Mouse (Mus musculus) limb, embryonic 14.5 days (tissue): ENCODE measurements around the gene Dync1li1. TPM values are rescaled to one million over a fixed set of nuclear protein-coding genes. Genes with fewer than 3 reads are reported as not detected.
"Not testable (repeated sequence)": the region's sequence is repeated elsewhere in the genome, so short reads cannot be mapped to it uniquely, and the experiment has no call there.

Experiments
- ATAC-seq: fragments of 200-750 bp; cut with Nextera tagmentation; 2 replicates; pipeline ENCODE4 v1.8.0; 2017; ENCODE audit warnings: low read depth, moderate number of reproducible peaks, moderate TSS enrichment; ENCODE audit not compliant: low FRiP score
- DNase-seq: peaks from one replicate; pipeline ENCODE4 v3.0.0-alpha.2; 2015; ENCODE audit warnings: low spot score
- H3K27ac ChIP-seq: fragments of 300-500 bp; sonication (generic); replicated peaks from 2 replicates; pipeline ENCODE4 v1.5.1; 2014; ENCODE audit warnings: low read depth, mild to moderate bottlenecking, low read length, moderate library complexity, mixed read lengths
- H3K27me3 ChIP-seq: fragments of 300-500 bp; sonication (generic); 2 replicates; pipeline ENCODE4 v1.6.1; 2014; ENCODE audit warnings: low read length, mixed read lengths; ENCODE audit not compliant: control insufficient read depth, insufficient read depth
- H3K36me3 ChIP-seq: fragments of 300-500 bp; sonication (generic); 2 replicates; pipeline ENCODE4 v1.6.1; 2014; ENCODE audit warnings: mild to moderate bottlenecking, low read length, moderate library complexity, mixed read lengths; ENCODE audit not compliant: control insufficient read depth, insufficient read depth
- H3K4me1 ChIP-seq: fragments of 300-500 bp; sonication (generic); 2 replicates; pipeline ENCODE4 v1.6.1; 2014; ENCODE audit warnings: antibody characterized with exemption, low read length, mixed read lengths; ENCODE audit not compliant: control insufficient read depth, insufficient read depth
- H3K4me2 ChIP-seq: fragments of 300-500 bp; sonication (generic); replicated peaks from 2 replicates; pipeline ENCODE4 v1.6.1; 2014; ENCODE audit warnings: low read depth, mild to moderate bottlenecking, low read length, moderate library complexity; ENCODE audit not compliant: severe bottlenecking
- H3K4me3 ChIP-seq: fragments of 300-500 bp; sonication (generic); replicated peaks from 2 replicates; pipeline ENCODE4 v1.5.1; 2014; ENCODE audit warnings: low read length
- H3K9ac ChIP-seq: fragments of 300-500 bp; sonication (generic); 2 replicates; pipeline ENCODE4 v1.6.1; 2014; ENCODE audit warnings: mild to moderate bottlenecking, low read depth, low read length, moderate library complexity; ENCODE audit not compliant: severe bottlenecking
- H3K9me3 ChIP-seq: fragments of 300-500 bp; sonication (generic); 2 replicates; pipeline ENCODE4 v1.6.1; 2016; ENCODE audit warnings: low read length; ENCODE audit not compliant: control insufficient read depth
- POLR2A ChIP-seq: fragments of 200-500 bp; IDR thresholded peaks from 2 replicates; pipeline ENCODE4 v1.8.0; 2012; ENCODE audit warnings: inconsistent platforms, mild to moderate bottlenecking, moderate library complexity, borderline replicate concordance; ENCODE audit not compliant: insufficient read depth, insufficient read length; ENCODE audit errors: extremely low read depth
- WGBS: fragments of 180-500 bp; shearing (Covaris S2); extraction: QIAGEN DNeasy Blood & Tissue Kit; methylation state at CpG from one replicate; pipeline ENCODE4 v1.1.7; 2014; 5-methylcytosine and 5-hydroxymethylcytosine counted together
- polyA plus RNA-seq, 2 experiments: library from polyadenylated mRNA; depleted of rRNA in 1 of 2; stranded (reverse) in 1 of 2; unstranded in 1 of 2; fragments of >200 nt; fragmentation: Nextera tagmentation in 1 of 2; extraction: Ambion mirVana in 1 of 2; gene quantifications; 2 replicates each; pipeline versions ENCODE4 v1.2.1 to v1.2.3; 2012 to 2014

Dync1li1 gene
- polyA plus RNA-seq, 2 experiments, result 34.5 to 39.5 TPM

GRCm38 (mm10) chr9:114713481-114713880 is 24.9 kb downstream of the Dync1li1 start:
- TF ChIP-seq POLR2A, result no peak
- no peak for ATAC-seq

GRCm38 (mm10) chr9:114716677-114717331 is 28.2 kb downstream of the Dync1li1 start:
- no peak for TF ChIP-seq POLR2A
- Histone ChIP-seq H3K4me2 (no peak overlapping the region), H3K4me3 (no peak overlapping the region), H3K9me3 (no peaks in the 10 kb centered on the region), H3K4me1 (no peaks in the 10 kb centered on the region), H3K36me3 (peaks cover 95% of the 10 kb centered on the region), H3K27me3 (no peaks in the 10 kb centered on the region), H3K27ac (no peak overlapping the region), H3K9ac (no peak overlapping the region)
- DNase-seq (no peak), ATAC-seq (no peak)
- 78% methylated on average over 18 of the region's 18 CpGs for WGBS

More at GRCm38 (mm10) chr9:114713481-114713880, 24.9 kb downstream of the Dync1li1 start:
- no peaks in the 10 kb centered on the region for H3K27me3 ChIP-seq
- no peak overlapping the region for H3K27ac ChIP-seq
- H3K9me3 ChIP-seq, result no peaks in the 10 kb centered on the region
- no peak for DNase-seq
- H3K4me1 ChIP-seq, result no peaks in the 10 kb centered on the region
- H3K4me2 ChIP-seq, result no peak overlapping the region
- no peak overlapping the region for H3K9ac ChIP-seq
- H3K4me3 ChIP-seq, result no peak overlapping the region
- 94% methylated on average over 7 of the region's 7 CpGs for WGBS
- peaks cover 83% of the 10 kb centered on the region for H3K36me3 ChIP-seq

- no peak for TF ChIP-seq POLR2A
- Histone ChIP-seq H3K4me3 (no peak overlapping the region), H3K4me2 (no peak overlapping the region), H3K4me1 (peaks cover 5% of the 10 kb centered on the region), H3K9ac (no peak overlapping the region), H3K27me3 (no peaks in the 10 kb centered on the region), H3K36me3 (peaks cover 29% of the 10 kb centered on the region), H3K27ac (no peak overlapping the region), H3K9me3 (no peaks in the 10 kb centered on the region)
- WGBS, result 2% methylated on average over 3 of the region's 3 CpGs
- ATAC-seq (no peak), DNase-seq (peak; percentile 70)
Measured at GRCm38 (mm10) chr9:114727315-114727714, 38.7 kb downstream of the Dync1li1 start.

GRCm38 (mm10) chr9:114728432-114728831 is 39.8 kb downstream of the Dync1li1 start:
- H3K9ac ChIP-seq, H3K27ac ChIP-seq, ATAC-seq, H3K27me3 ChIP-seq, H3K9me3 ChIP-seq, DNase-seq, H3K4me2 ChIP-seq, H3K4me3 ChIP-seq: not testable (repeated sequence)
- H3K36me3 ChIP-seq, result peaks cover 19% of the 10 kb centered on the region
- H3K4me1 ChIP-seq, result peaks cover 15% of the 10 kb centered on the region
- WGBS, result 52% methylated on average over 2 of the region's 2 CpGs

GRCm38 (mm10) chr9:114729911-114730805 is 41.6 kb downstream of the Dync1li1 start:
- DNase-seq (no peak), ATAC-seq (no peak)
- Histone ChIP-seq H3K9me3 (no peaks in the 10 kb centered on the region), H3K4me3 (peak overlapping the region; percentile 81), H3K4me1 (peaks cover 15% of the 10 kb centered on the region), H3K4me2 (peak overlapping the region; percentile 59), H3K36me3 (peaks cover 4% of the 10 kb centered on the region), H3K9ac (no peak overlapping the region; the same call in 1 of the 2 replicates), H3K27ac (no peak overlapping the region), H3K27me3 (no peaks in the 10 kb centered on the region)
- WGBS, result 43% methylated on average over 26 of the region's 30 CpGs
- TF ChIP-seq POLR2A, result no peak
